Mouse (Mus musculus) heart, adult 2 months (tissue): ENCODE data around the gene Efl1. TPM values are rescaled to one million over a fixed set of nuclear protein-coding genes. Genes with fewer than 3 reads are reported as not detected.

Experiments used
- DNase-seq, 2 experiments: peaks; one replicate each; pipeline ENCODE4 v3.0.0; 2021
- H3K27ac ChIP-seq: fragments of 200-600 bp; 2 replicates; pipeline ENCODE4 v1.8.1; 2022
- H3K27me3 ChIP-seq: fragments of 200-500 bp; 2 replicates; pipeline ENCODE4 v1.6.1; 2012; ENCODE audit warnings: mild to moderate bottlenecking, low read length, inconsistent platforms, mixed read lengths; ENCODE audit not compliant: control insufficient read depth, insufficient read depth
- H3K36me3 ChIP-seq: fragments of 200-500 bp; 2 replicates; pipeline ENCODE4 v1.6.1; 2012; ENCODE audit warnings: low read length, inconsistent platforms; ENCODE audit not compliant: control insufficient read depth, insufficient read depth
- H3K4me1 ChIP-seq: fragments of 200-500 bp; 2 replicates; pipeline ENCODE4 v1.6.1; 2011; ENCODE audit warnings: low read length; ENCODE audit not compliant: control insufficient read depth, insufficient read depth
- H3K4me3 ChIP-seq: fragments of 200-600 bp; 2 replicates; pipeline ENCODE4 v1.8.1; 2022
- H3K79me2 ChIP-seq: fragments of 200-500 bp; replicated peaks from 2 replicates; pipeline ENCODE4 v1.6.1; 2012; ENCODE audit warnings: mild to moderate bottlenecking, inconsistent platforms, low read length, moderate library complexity, mixed read lengths; ENCODE audit not compliant: control insufficient read depth, insufficient read depth
- H3K9ac ChIP-seq: fragments of 200-500 bp; 2 replicates; pipeline ENCODE4 v1.6.1; 2012; ENCODE audit warnings: low read depth, mild to moderate bottlenecking, control low read depth, inconsistent platforms, low read length, mixed read lengths
- CTCF ChIP-seq: fragments of 200-600 bp; IDR thresholded peaks from 2 replicates; pipeline ENCODE4 v1.8.1; 2022; ENCODE audit warnings: antibody characterized with exemption, mild to moderate bottlenecking, moderate library complexity
- EP300 ChIP-seq: fragments of 200-500 bp; IDR thresholded peaks from 2 replicates; pipeline ENCODE4 v1.6.1; 2011; ENCODE audit warnings: low read depth, low read length, control low read depth; ENCODE audit not compliant: insufficient read depth
- POLR2A ChIP-seq: fragments of 200-500 bp; IDR thresholded peaks from 2 replicates; pipeline ENCODE4 v1.6.1; 2011; ENCODE audit warnings: mild to moderate bottlenecking, low read depth, low read length, control low read depth; ENCODE audit not compliant: insufficient read depth
- WGBS: fragments of 180-500 bp; shearing (Covaris S2); methylation state at CpG from one replicate; pipeline ENCODE4 v1.1.7; 2018; 5-methylcytosine and 5-hydroxymethylcytosine counted together
- intact Hi-C: fragments of 180-260 bp; cut with DNase I; formaldehyde crosslinking; loops from one replicate; pipeline ENCODE4 v1.15.1; 2025
- polyA plus RNA-seq: library from polyadenylated mRNA; depleted of rRNA; stranded (reverse); fragments of >200 nt; gene quantifications from 2 replicates; pipeline ENCODE4 v1.2.3, GENCODE M21; 2012
- total RNA-seq, 2 experiments: library from RNA; stranded (reverse); gene quantifications; 2 replicates each; pipeline ENCODE4 v1.2.3; 2021

Gene Efl1
- total and polyA plus RNA-seq, 3 experiments, result 2.8 to 9.3 (median 8.7) TPM

DNA sequence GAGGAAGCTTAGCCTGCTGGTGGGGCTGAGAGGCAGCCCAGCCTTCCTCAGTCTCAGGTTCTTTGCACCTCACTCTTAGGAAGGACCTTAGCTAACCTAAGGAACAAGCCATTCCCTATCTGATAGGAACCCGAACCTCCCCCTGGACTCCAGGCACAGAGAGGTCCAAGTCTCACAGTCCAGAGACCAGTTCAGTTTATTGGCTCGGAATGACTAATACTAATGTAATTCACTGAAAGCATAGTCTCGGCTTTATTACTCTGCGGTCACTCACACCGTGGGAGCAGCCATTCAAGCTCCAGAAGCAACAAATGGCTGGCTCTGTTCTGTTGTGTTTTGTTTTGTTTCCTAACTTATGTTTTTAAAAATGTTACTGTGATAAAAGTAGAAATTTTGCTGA lies 84.7 kb downstream of the Efl1 start:
- intact Hi-C loops, result no loop called here
- Histone ChIP-seq H3K27me3 (no peaks in the 10 kb centered on the region), H3K79me2 (no peaks in the 10 kb centered on the region), H3K36me3 (no peaks in the 10 kb centered on the region), H3K27ac (no peak overlapping the region), H3K4me3 (no peak overlapping the region), H3K4me1 (no peaks in the 10 kb centered on the region), H3K9ac (no peak overlapping the region)
- TF ChIP-seq EP300, result no peak
- TF ChIP-seq POLR2A, result no peak
- TF ChIP-seq CTCF, result no peak
- no peak for DNase-seq
- 60% methylated on average over 5 of the region's 5 CpGs for WGBS

DNA sequence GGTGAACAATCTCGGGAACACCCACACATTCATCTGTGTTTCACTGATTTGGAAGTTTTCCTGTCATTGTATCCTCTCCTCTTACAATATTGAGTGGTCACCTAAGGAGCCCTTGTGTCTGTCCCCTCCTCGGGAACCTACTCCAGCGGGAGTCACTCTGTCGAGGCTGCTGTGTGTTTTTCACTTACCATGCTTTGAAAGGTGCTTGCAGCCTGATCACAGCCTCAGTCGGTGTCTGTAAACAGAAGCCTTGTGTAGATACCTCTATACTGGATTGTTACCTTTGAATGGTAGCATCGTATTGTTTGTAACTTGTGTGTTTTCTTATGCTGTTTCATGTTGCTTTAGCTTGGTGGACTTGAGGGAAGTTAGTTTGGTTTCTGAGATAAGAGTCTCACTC lies 85.6 kb downstream of the Efl1 start:
- Histone ChIP-seq H3K79me2 (no peaks in the 10 kb centered on the region), H3K9ac (no peak overlapping the region), H3K36me3 (no peaks in the 10 kb centered on the region), H3K4me1 (no peaks in the 10 kb centered on the region), H3K27ac (no peak overlapping the region), H3K4me3 (no peak overlapping the region), H3K27me3 (no peaks in the 10 kb centered on the region)
- WGBS, result 51% methylated on average over 6 of the region's 6 CpGs
- DNase-seq, result no peak
- intact Hi-C loops, result no loop called here
- no peak for TF ChIP-seq POLR2A
- TF ChIP-seq CTCF, result no peak
- TF ChIP-seq EP300, result no peak

GRCm38 (mm10) chr7:82734748-82735600 lies 86.6 kb downstream of the Efl1 start:
- TF ChIP-seq CTCF (no peak), POLR2A (no peak), EP300 (no peak)
- no peak overlapping the region for H3K9ac ChIP-seq
- intact Hi-C loops, result no loop called here
- WGBS, result 80% methylated on average over 3 of the region's 3 CpGs
- H3K4me1 ChIP-seq, result no peaks in the 10 kb centered on the region
- no peak for DNase-seq
- H3K27ac ChIP-seq, result no peak overlapping the region
- no peaks in the 10 kb centered on the region for H3K36me3 ChIP-seq
- H3K4me3 ChIP-seq, result no peak overlapping the region
- H3K79me2 ChIP-seq, result no peaks in the 10 kb centered on the region
- no peaks in the 10 kb centered on the region for H3K27me3 ChIP-seq

DNA sequence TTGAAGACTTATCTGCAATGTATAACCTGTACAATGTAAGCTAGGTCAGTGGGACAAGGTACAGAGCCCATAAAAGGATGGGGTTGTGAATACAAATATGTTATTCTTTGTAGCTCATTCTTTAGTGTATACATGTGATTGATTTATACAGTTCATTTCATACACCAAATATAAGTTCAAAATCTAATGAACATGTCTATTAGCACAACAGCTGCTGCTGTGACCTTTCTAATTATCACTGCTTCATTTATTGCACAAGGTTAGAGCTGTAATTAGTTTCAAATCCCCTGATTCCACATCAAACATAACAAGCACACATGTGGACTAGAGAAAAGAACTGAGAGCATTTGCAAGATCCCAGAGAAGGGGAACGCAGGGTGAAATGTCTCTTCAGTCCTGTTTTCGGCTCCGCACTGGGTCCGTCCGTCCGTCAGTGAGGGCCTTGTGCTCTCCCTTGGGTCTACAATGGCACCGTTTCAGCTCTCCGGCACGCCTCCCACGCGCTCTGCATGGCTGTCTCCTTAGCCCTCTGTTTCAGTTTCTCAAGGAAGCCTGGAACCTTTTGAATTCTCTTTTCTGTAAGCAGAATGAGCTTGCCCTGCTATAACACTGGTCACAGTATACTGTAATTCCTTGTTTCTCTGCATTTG lies 94.8 kb downstream of the Efl1 start:
- Histone ChIP-seq H3K79me2 (no peaks in the 10 kb centered on the region), H3K27me3 (no peaks in the 10 kb centered on the region), H3K9ac (no peak overlapping the region), H3K36me3 (no peaks in the 10 kb centered on the region), H3K4me1 (peaks cover 1% of the 10 kb centered on the region; the same call in 1 of the 2 replicates), H3K27ac (no peak overlapping the region), H3K4me3 (no peak overlapping the region; the same call in 1 of the 2 replicates)
- TF ChIP-seq EP300 (no peak), CTCF (no peak), POLR2A (no peak)
- peak; percentile 49 to 67 for DNase-seq
- intact Hi-C loops, result no loop called here
- WGBS, result 54% methylated on average over 11 of the region's 11 CpGs

DNA sequence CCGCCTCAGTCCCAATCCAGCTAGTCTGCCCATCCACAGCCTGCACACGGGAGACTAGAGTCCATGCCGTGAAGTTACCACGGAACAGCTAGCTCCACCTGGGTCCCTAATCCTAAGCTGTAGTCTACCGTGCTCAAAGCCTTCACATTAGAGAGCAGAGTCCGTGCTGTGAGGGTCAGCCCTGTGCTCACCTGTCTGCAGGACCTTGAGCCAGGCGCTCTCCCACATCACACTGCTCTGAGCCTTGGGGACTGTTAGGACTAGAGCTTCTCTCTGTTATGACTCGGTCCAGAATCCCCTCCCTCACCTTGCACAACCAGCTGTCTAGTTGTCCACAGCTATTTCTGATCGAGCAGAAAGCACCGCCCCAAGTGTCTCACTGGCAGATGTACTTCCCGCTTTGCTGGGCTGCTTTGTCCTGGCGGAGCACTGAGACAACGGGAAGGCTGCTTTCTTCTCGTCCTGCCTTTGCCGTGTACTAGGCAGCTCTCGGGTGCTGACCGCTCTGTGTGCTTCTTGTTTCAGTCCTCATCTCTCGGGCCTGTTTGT lies 95.8 kb downstream of the Efl1 start:
- Histone ChIP-seq H3K27ac (no peak overlapping the region), H3K79me2 (no peaks in the 10 kb centered on the region), H3K36me3 (no peaks in the 10 kb centered on the region), H3K4me3 (no peak overlapping the region), H3K27me3 (no peaks in the 10 kb centered on the region), H3K4me1 (peaks cover 3% of the 10 kb centered on the region), H3K9ac (no peak overlapping the region)
- 77% methylated on average over 18 of the region's 18 CpGs for WGBS
- TF ChIP-seq POLR2A (no peak), CTCF (no peak), EP300 (no peak)
- intact Hi-C loops, result no loop called here
- no peak for DNase-seq

- TF ChIP-seq POLR2A (no peak), CTCF (no peak), EP300 (no peak)
- WGBS, result 47% methylated on average over 2 of the region's 2 CpGs
- H3K4me1 ChIP-seq, result peaks cover 3% of the 10 kb centered on the region
- H3K9ac ChIP-seq, result no peak overlapping the region
- H3K27me3 ChIP-seq, result no peaks in the 10 kb centered on the region
- no peaks in the 10 kb centered on the region for H3K36me3 ChIP-seq
- intact Hi-C loops, result no loop called here
- no peak overlapping the region for H3K4me3 ChIP-seq
- no peak overlapping the region for H3K27ac ChIP-seq
- DNase-seq, result no peak
- H3K79me2 ChIP-seq, result no peaks in the 10 kb centered on the region
These were observed 100.4 kb downstream of the Efl1 start for GRCm38 (mm10) chr7:82748812-82749211.
